In the genomic region with DNA sequence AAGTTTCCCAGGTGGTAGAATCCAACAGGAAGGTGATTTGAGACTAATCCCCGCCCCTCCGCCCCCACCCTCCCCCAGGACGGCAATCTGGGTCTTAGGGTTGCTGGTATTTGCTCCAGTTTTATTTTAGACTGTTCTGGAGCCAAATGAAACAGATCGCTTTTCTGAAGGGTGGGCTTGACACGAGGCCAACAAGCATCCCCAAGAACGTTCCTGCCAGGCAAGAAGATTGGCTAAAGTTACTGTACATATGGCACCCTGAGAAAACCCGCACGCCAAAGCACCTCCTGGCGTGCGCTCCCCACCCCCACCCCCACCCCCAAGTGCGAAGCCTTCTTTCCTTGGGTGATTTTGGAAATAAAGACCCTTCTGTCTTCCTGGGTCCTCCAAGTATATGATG, we compare ENCODE assay signal across 21 mouse cellular contexts.
DNase-seq lines count a peak whose midpoint lies in the region; ATAC-seq lines count a peak whose summit lies in the region.
"Had no signal": no experiment of that assay in that cellular context is flagged by ENCODE, and none has a peak within 500 bp of the region (broad histone marks: within the 10 kb centered on the region; RNA-seq: fewer than 3 reads in every experiment).

No protein-coding gene starts in this region.

- no peak overlapping the region for H3K4me3 ChIP-seq in forebrain, embryonic 16.5 days (replicated peaks; ENCODE audit: low read length)
- H3K4me3 ChIP-seq: heart, embryonic 15.5 days; midbrain, embryonic 13.5 days; neural tube, embryonic 12.5 days had no signal

- peak; percentile 77 for ATAC-seq in forebrain, embryonic 16.5 days
- ATAC-seq: CD4-positive, CD25-positive, alpha-beta regulatory T cell, adult 4 months; hindbrain, embryonic 16.5 days; intestine, embryonic 16.5 days; liver, postnatal 0 days; midbrain, embryonic 13.5 days; Patski had no signal

- H3K4me2 ChIP-seq in forebrain, embryonic 16.5 days (ENCODE audit: low read length): no peak overlapping the region
- H3K4me2 ChIP-seq: heart, embryonic 15.5 days; midbrain, embryonic 13.5 days; neural tube, embryonic 12.5 days had no signal

- H3K27me3 ChIP-seq in forebrain, embryonic 16.5 days (replicated peaks; ENCODE audit: control insufficient read depth, insufficient read depth, low read length): no peaks in the 10 kb centered on the region
- H3K27me3 ChIP-seq: heart, embryonic 15.5 days; midbrain, embryonic 13.5 days; neural tube, embryonic 12.5 days; Patski had no signal

- peak; percentile 88 to 91 for DNase-seq in cerebellum, postnatal 14 days
- no peak for DNase-seq in cerebellum, adult 9-11 months
- DNase-seq in layer of hippocampus, adult 11-12 months (ENCODE audit: low spot score): peak; percentile 20
- DNase-seq in layer of hippocampus, adult 9-10 months (ENCODE audit: low spot score): no peak
- peak; percentile 75 for DNase-seq in brain, adult 2 months (ENCODE audit: low read depth, low spot score)
- DNase-seq in heart, adult 9 months (ENCODE audit: low spot score in 2 of 2): no peak
- DNase-seq: adrenal gland, postnatal 10 days; gastrocnemius, postnatal 14 days; heart, adult 18-20 months; heart, postnatal 4 days; kidney, postnatal 36 days; liver, postnatal 0 days; lung, postnatal 10 days had no signal

- peaks cover 14% of the 10 kb centered on the region for H3K4me1 ChIP-seq in forebrain, embryonic 16.5 days (replicated peaks; ENCODE audit: control insufficient read depth, insufficient read depth, low read length)
- H3K4me1 ChIP-seq: heart, embryonic 15.5 days; midbrain, embryonic 13.5 days; neural tube, embryonic 12.5 days had no signal

- 62% methylated on average over 11 of the region's 11 CpGs for WGBS in forebrain, embryonic 16.5 days

- no peaks in the 10 kb centered on the region for H3K9me3 ChIP-seq in forebrain, embryonic 16.5 days (ENCODE audit: control insufficient read depth, low read length)
- H3K9me3 ChIP-seq: heart, embryonic 15.5 days; midbrain, embryonic 13.5 days; neural tube, embryonic 12.5 days had no signal

- peaks cover 11% of the 10 kb centered on the region for H3K36me3 ChIP-seq in forebrain, embryonic 16.5 days (ENCODE audit: control insufficient read depth, insufficient read depth)
- H3K36me3 ChIP-seq: heart, embryonic 15.5 days had no signal

- no peak overlapping the region for H3K9ac ChIP-seq in forebrain, embryonic 16.5 days (replicated peaks; ENCODE audit: low read depth, low read length)
- H3K9ac ChIP-seq: heart, embryonic 15.5 days; liver, postnatal 0 days; midbrain, embryonic 13.5 days; neural tube, embryonic 12.5 days had no signal

- H3K27ac ChIP-seq in forebrain, embryonic 16.5 days (ENCODE audit: low read length): peak overlapping the region; percentile 91
- H3K27ac ChIP-seq: heart, embryonic 15.5 days; midbrain, embryonic 13.5 days; neural tube, embryonic 12.5 days had no signal

Comparison
In these comparisons a context has a peak if more than half of its experiments do, and no peak if none do; other contexts are left out.
1. DNase-seq: peak in cerebellum, postnatal 14 days (2 of 2), layer of hippocampus, adult 11-12 months (single experiment) and brain, adult 2 months (single experiment); none in cerebellum, adult 9-11 months (single experiment), layer of hippocampus, adult 9-10 months (single experiment) and heart, adult 9 months (0 of 2).